Mouse (Mus musculus) frontal cortex, postnatal 36 days (tissue): ENCODE results near the gene 2300003K06Rik.
"Not testable (repeated sequence)": the region's sequence is repeated elsewhere in the genome, so short reads cannot be mapped to it uniquely, and the experiment has no call there.

Source experiments
- DNase-seq, 2 experiments: peaks; one replicate each; pipeline ENCODE4 v3.0.0; 2022; ENCODE audit warnings: low spot score in 2 of 2

2300003K06Rik gene

DNA sequence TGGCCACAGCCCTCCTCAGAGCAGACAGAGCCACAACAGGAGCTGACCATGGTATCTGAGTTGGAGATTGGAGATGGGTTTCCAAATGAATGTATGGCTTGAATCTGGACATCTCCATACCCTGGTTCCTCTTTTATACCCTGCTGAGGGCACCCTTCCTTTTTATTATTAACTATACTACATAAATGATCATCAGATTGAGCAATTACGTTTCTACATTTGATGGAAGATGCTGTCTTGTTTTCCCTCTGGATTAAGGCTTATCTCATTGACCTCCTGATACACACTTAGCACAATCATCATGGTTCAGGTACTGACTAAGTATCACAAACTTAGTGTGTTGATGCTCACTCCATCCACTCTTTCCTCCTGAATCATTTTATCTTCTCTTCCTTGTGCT lies at the start of gene 2300003K06Rik:
Gene 2300003K06Rik (minus strand): TSS at position 101 of the 400 bp plus-strand sequence.
- DNase-seq = no peak

DNA sequence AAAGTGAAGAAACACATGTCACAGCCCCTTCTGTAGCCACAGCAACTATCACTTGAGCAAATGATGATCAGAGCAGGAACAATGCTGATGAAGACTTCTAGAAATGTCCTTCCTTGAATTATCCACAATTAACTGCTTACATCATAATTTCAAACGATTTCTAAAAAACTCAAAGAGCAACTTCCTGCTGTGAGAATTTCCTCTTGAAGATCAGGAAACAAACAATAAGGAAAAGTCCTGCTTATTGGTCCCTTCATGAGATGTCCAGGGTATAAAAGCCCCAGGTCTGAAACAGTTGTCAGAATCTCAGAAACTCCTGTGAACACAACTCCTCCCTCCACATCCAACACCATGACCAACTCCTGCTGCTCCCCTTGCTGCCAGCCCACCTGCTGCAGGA lies 41.0 kb upstream of the 2300003K06Rik start, which contains the start of gene Gm11567:
Gene Gm11567 (plus strand): TSS at position 301 of the 400 bp plus-strand sequence.
- DNase-seq = not testable (repeated sequence)

DNA sequence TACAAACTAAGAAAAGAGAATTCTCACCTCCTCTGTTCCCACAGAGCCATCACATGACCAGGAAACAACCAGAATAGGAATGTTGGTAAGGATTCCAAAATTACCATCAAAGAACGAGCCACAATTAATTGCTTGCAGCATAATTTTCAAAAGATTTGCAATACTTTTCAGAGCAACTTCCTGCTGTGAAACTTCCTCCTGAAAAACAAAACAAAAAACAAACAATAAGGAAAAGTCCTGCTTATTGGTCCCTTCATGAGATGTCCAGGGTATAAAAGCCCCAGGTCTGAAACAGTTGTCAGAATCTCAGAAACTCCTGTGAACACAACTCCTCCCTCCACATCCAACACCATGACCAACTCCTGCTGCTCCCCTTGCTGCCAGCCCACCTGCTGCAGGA lies 35.2 kb upstream of the 2300003K06Rik start, which contains the start of gene Krtap9-1:
Gene Krtap9-1 (plus strand): TSS at position 301 of the 400 bp plus-strand sequence.
- DNase-seq = not testable (repeated sequence)

DNA sequence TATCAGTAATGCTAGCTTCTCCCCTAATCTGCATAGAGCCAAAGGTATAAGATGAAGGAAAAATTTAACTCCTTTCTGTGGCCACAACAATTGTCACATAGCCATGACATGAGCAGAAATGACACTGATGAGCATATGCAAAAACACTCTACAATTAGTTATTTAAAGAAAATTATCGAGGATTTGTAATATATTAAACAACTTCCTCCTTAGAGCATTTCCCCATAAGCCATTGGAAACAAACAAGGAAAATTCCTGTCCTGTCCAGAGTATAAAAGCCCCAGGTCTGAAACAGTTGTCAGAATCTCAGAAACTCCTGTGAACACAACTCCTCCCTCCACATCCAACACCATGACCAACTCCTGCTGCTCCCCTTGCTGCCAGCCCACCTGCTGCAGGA lies 26.3 kb upstream of the 2300003K06Rik start, which contains the start of gene Gm11559:
Gene Gm11559 (plus strand): TSS at position 301 of the 400 bp plus-strand sequence.
- not testable (repeated sequence) for DNase-seq

DNA sequence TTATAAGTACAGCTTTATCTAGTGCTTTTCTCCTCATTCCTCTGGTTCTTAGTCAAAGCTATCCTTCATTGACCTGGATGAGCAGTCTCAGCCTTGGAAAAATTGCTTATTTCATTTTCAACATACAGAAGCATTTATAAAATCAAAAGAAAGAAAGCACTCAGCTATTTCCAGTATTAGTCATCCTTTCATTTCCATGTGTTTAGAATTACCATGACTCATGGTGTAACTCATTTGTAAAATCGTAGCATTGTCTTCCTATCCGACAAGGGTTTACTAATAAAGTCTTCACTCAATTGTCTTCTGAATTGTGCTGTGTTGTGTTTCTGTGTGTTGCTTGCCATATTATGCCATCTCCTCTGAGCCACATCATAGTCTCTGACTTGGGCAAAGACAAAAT lies 20.9 kb upstream of the 2300003K06Rik start:
- peak in 1 of 2 experiments; percentile 1 for DNase-seq

DNA sequence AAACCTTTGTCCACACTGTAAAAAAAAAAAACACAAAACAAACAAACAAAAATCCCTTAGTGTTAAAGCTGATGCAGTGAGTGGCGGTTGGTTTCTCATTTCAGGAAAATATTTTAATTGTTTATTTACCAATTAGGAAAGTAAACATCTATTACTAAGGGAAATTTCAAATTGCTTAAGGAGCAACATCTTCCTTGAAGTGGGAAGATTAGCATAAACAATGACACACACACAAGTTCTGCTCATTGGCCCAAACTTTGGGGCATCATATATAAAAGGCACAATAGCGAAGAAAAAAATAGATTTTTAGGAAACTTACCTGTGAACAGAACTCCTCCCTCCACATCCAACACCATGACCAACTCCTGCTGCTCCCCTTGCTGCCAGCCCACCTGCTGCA lies 19.8 kb upstream of the 2300003K06Rik start, which contains the start of gene Gm11568:
Gene Gm11568 (plus strand): TSS at position 301 of the 400 bp plus-strand sequence.
- no peak for DNase-seq

DNA sequence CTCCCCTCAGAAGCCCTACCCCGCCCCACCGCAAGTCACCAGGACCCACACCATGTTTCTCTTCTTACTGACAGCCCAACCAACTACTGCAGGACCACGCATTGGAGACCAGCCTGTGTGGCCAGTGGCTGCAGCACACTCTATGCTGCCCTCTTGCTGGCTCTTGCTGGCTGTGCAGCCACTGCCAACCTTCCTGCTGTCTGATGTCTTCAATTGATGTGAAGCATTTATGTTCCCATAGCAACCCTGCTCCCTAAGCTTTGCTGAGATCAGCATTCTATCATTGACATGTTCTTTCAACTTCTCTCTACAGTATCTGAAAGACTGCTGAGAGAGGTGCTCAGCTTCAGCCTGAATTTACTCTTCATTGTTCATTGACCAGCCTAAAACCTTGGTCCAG lies 16.3 kb upstream of the 2300003K06Rik start:
- no peak for DNase-seq

DNA sequence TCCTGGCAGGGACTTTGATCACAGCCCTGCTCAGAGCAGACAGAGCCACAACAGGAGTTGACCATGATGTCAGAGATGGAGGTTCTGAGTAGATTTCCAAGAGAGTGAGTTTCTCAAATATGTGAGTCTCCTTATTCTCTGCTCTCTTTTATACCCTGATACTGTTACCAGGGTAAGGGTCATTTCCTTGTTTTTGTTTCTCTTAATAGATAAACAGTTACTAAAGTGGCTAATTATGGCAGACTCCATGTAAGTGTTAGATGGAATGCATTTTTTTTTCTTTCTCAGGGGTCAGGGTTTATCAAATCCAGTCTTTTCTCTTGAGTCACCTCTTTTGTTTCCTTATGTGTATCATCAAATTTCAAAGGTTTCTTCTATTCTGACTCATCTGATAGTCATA lies 13.6 kb upstream of the 2300003K06Rik start, which contains the start of gene Krtap4-16:
Gene Krtap4-16 (minus strand): TSS at position 101 of the 400 bp plus-strand sequence.
- no peak for DNase-seq

DNA sequence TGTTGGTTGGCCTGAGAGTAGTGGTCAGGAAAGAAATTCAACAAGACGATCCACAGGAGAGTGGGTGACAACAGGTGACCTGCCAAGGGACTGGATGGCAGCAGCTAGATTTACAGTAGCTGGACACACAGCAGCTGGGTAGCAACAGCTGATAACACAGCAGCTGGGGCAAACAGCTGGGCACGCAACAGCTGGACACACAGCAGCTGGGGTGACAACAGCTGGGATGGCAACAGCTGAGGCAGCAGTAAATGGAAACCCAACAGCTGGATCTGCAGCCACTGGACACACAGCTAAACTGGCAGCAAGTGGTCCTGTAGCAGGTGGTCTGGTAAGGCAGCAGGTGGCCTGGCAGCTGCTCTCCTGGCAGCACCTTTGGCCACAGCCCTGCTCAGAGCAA lies 8.9 kb upstream of the 2300003K06Rik start:
- DNase-seq = no peak

DNA sequence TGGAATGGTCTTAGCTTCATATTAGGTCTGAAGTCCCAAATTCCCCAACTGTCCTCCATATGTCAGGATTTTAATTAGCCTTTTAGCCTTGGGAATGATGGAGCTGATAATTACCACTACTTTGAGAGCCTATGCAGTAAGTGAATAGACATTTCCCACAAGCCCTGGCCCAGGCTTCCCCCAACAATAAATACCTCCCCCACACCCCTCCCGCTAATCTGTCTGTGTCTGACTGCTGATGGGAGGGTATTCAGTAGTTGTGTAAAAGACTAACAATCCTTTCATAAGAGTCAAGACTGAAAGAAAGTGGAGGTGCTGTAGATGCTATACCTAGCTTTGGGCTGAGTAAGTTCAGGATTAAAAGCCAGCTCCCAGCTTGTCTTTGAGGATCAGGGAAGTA lies 4.3 kb upstream of the 2300003K06Rik start:
- DNase-seq = no peak

DNA sequence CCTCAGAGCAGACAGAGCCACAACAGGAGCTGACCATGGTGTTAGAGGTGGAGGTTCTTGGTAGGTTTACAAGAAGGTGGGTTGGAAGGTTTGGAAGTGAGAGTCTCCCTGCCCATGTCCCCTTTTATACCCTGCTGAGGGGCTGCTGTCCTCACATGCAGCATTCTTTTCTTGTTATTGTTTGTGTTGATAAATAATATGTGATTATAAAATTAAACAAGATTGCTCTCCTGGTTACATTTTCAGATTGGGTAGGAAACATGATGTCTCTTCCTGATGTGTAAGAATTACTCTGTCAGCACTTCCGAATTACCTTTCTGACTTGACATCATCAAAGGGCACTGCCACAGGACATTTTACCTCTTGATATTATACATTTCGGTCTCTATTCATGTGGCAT lies 22.3 kb downstream of the 2300003K06Rik start, which contains the start of gene Gm11564:
Gene Gm11564 (minus strand): TSS at position 101 of the 400 bp plus-strand sequence.
- DNase-seq = not testable (repeated sequence)

DNA sequence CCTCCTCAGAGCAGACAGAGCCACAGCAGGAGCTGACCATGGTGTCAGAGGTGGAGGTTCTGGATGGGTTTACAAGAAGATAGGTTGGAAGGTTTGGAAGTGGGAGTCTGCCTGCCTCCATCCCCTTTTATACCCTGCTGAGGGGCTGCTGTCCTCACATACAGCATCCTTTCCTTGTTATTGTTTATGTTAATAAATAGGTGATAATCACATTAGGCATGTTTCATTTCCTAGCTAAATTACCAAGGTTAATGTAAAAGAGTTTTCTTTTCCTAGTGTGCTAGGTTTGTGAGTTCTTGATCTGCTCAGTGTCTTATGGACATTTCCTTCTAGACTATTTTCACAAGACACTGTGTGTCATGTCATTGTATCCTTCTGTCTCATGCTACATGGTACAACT lies 28.1 kb downstream of the 2300003K06Rik start, which contains the start of gene Krtap4-13:
Gene Krtap4-13 (minus strand): TSS at position 101 of the 400 bp plus-strand sequence.
- not testable (repeated sequence) for DNase-seq

DNA sequence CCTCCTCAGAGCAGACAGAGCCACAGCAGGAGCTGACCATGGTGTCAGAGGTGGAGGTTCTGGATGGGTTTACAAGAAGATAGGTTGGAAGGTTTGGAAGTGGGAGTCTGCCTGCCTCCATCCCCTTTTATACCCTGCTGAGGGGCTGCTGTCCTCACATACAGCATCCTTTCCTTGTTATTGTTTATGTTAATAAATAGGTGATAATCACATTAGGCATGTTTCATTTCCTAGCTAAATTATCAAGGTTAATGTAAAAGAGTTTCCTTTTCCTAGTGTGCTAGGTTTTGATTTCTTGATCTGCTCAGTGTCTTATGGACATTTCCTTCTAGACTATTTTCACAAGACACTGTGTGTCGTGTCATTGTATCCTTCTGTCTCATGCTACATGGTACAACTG lies 33.5 kb downstream of the 2300003K06Rik start, which contains the start of gene Gm11554:
Gene Gm11554 (minus strand): TSS at position 101 of the 400 bp plus-strand sequence.
- not testable (repeated sequence) for DNase-seq

DNA sequence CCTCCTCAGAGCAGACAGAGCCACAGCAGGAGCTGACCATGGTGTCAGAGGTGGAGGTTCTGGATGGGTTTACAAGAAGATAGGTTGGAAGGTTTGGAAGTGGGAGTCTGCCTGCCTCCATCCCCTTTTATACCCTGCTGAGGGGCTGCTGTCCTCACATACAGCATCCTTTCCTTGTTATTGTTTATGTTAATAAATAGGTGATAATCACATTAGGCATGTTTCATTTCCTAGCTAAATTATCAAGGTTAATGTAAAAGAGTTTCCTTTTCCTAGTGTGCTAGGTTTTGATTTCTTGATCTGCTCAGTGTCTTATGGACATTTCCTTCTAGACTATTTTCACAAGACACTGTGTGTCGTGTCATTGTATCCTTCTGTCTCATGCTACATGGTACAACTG lies 39.0 kb downstream of the 2300003K06Rik start, which contains the start of gene Gm11569:
Gene Gm11569 (minus strand): TSS at position 101 of the 400 bp plus-strand sequence.
- DNase-seq = not testable (repeated sequence)

DNA sequence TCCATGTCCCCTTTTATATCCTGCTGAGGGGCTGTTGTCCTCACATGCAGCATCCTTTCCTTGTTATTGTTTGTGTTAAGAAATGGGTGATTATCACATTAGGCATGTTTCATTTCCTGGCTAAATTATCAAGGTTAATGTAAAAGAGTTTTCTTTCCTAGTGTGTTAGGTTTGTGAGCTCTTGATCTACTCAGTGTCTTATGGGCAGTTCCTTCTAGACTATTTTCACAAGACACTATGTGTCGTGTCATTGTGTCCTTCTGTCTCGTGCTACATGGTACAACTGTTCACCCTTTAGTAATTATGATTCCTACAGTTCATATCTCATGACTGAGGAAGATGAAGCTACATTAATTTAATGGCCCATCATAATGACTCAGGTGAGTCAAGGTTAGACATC lies 44.5 kb downstream of the 2300003K06Rik start, which contains the start of gene Gm11596:
Gene Gm11596 (minus strand): TSS at position 101 of the 400 bp plus-strand sequence.
- DNase-seq = no peak
